In the genomic region with DNA sequence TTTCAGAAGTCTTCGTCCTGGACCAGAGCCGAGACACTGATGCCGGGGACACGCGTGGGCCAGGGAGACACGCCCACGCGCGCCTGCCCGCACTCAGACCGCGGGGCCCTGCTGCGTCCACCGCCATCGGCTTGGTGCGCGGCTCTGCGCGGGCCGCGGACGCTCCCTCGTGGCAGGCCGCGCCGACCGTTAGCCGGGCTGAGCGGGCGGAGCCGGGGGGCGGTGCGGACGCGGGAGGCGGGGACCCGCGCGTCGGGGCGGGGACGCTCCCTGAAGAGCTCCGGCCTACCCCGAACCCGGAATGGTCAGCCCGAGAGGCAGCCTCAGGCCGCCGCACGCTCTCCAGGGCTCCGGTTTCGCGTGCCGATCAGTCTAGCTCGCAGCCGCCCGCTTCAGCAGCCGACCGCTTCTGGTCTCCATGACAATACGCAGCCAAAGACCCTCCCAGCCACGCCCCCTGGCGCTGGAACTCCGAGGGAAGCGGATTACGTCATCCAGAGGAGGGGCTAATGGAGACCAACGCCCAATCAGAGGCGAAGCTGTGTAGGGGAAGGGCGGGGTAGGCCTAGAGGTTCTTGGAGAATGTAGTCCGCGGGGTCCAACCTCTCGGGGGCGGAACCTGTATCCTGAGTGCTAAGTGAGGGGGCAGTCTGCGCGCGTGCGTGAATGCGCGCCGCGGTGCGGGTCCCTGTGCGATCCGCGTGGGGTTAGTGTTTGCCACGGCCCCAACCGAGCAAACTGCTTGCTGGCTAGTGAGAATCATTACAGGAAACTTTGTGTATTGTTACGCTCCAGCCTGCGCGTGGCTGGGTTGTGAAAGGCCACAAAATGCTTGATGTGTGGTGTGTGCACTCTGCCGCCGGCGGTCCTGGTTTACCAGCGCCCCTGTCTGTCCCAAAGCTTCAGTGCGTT, we compare ENCODE assay signal across 8 mouse cellular contexts. TPM values are rescaled to one million over a fixed set of nuclear protein-coding genes. Genes with fewer than 3 reads are reported as not detected.
DNase-seq lines count a peak whose midpoint lies in the region; ATAC-seq and TF ChIP-seq lines count a peak whose summit lies in the region.

No protein-coding gene starts in this region.

- peak; percentile 95 for DNase-seq in MEL-GATA-1-ER (ENCODE audit: extremely low read depth, low read depth)
- DNase-seq in cerebellum, adult 2 months, result peak; percentile 95
- DNase-seq in heart, postnatal 36 days, result peak; percentile 96 to 99
- peak; percentile 87 to 93 for DNase-seq in layer of hippocampus, adult 18-20 months (ENCODE audit: low spot score in 2 of 2)
- DNase-seq in lung, adult 18-20 months, result peak; percentile 98

- peak overlapping the region; percentile 48 for H3K9ac ChIP-seq in forebrain, embryonic 16.5 days (replicated peaks; ENCODE audit: low read depth, low read length)
- peak overlapping the region; percentile 48 for H3K9ac ChIP-seq in neural tube, embryonic 14.5 days (replicated peaks; ENCODE audit: low read depth, low read length)

- H3K4me1 ChIP-seq in cerebellum, adult 2 months (ENCODE audit: control insufficient read depth, insufficient read depth, low read length), result peaks cover 6% of the 10 kb centered on the region; the same call in 1 of the 2 replicates
- H3K4me1 ChIP-seq in forebrain, embryonic 16.5 days (replicated peaks; ENCODE audit: control insufficient read depth, insufficient read depth, low read length), result peaks cover 37% of the 10 kb centered on the region
- H3K4me1 ChIP-seq in neural tube, embryonic 14.5 days (ENCODE audit: control insufficient read depth, insufficient read depth, low read length), result peaks cover 12% of the 10 kb centered on the region; the same call in 1 of the 2 replicates
- H3K4me1 ChIP-seq in testis, adult 2 months (ENCODE audit: control insufficient read depth, insufficient read depth, low read length), result peaks cover 28% of the 10 kb centered on the region

- H3K36me3 ChIP-seq in forebrain, embryonic 16.5 days (ENCODE audit: control insufficient read depth, insufficient read depth), result no peaks in the 10 kb centered on the region
- H3K36me3 ChIP-seq in neural tube, embryonic 14.5 days (ENCODE audit: control insufficient read depth, insufficient read depth, low read length), result no peaks in the 10 kb centered on the region
- no peaks in the 10 kb centered on the region for H3K36me3 ChIP-seq in testis, adult 2 months (ENCODE audit: control insufficient read depth, insufficient read depth, low read length)

- TF ChIP-seq POLR2A in cerebellum, adult 2 months (IDR thresholded peaks at IDR 0.05; ENCODE audit: borderline replicate concordance, insufficient read depth, low read length), result no peak
- TF ChIP-seq POLR2A in testis, adult 2 months (IDR thresholded peaks at IDR 0.05; ENCODE audit: control insufficient read depth, low read depth, low read length), result peak; percentile 77

- H3K9me3 ChIP-seq in forebrain, embryonic 16.5 days (ENCODE audit: control insufficient read depth, low read length), result no peaks in the 10 kb centered on the region
- no peaks in the 10 kb centered on the region for H3K9me3 ChIP-seq in neural tube, embryonic 14.5 days (ENCODE audit: control insufficient read depth, low read length)

- peaks cover 11% of the 10 kb centered on the region; the same call in 1 of the 2 replicates for H3K27me3 ChIP-seq in cerebellum, adult 2 months (ENCODE audit: control insufficient read depth, insufficient read depth, low read length)
- peaks cover 61% of the 10 kb centered on the region for H3K27me3 ChIP-seq in forebrain, embryonic 16.5 days (replicated peaks; ENCODE audit: control insufficient read depth, insufficient read depth, low read length)
- peaks cover 20% of the 10 kb centered on the region; the same call in 1 of the 2 replicates for H3K27me3 ChIP-seq in neural tube, embryonic 14.5 days (ENCODE audit: control insufficient read depth, insufficient read depth, low read length)
- H3K27me3 ChIP-seq in testis, adult 2 months (ENCODE audit: control insufficient read depth, insufficient read depth, low read length), result no peaks in the 10 kb centered on the region; the same call in none of the 2 replicates

- H3K4me2 ChIP-seq in forebrain, embryonic 16.5 days (ENCODE audit: low read length), result peak overlapping the region; percentile 85
- H3K4me2 ChIP-seq in neural tube, embryonic 14.5 days (ENCODE audit: low read depth, low read length), result peak overlapping the region; percentile 78

- 0 out of 2 replicates have a peak, but pooled peaks have one; percentile 18 for TF ChIP-seq CTCF in cerebellum, adult 2 months (IDR thresholded peaks at IDR 0.05; ENCODE audit: borderline replicate concordance, insufficient read depth, low read depth, low read length)
- TF ChIP-seq CTCF in testis, adult 2 months (IDR thresholded peaks at IDR 0.05; ENCODE audit: control insufficient read depth, insufficient read depth, insufficient replicate concordance, low read depth, low read length), result peak; percentile 17; the same call in 1 of the 2 replicates

- WGBS in cerebellum, adult 2 months, result under 1% methylated on average over 85 of the region's 93 CpGs
- WGBS in forebrain, embryonic 16.5 days, result under 1% methylated on average over 85 of the region's 93 CpGs
- WGBS in neural tube, embryonic 14.5 days, result under 1% methylated on average over 77 of the region's 93 CpGs

- H3K27ac ChIP-seq in cerebellum, adult 2 months (ENCODE audit: insufficient read depth, low read length), result no peak overlapping the region
- peak overlapping the region; percentile 16; the same call in 1 of the 2 replicates for H3K27ac ChIP-seq in forebrain, embryonic 16.5 days (ENCODE audit: low read length)
- peak overlapping the region; percentile 66; the same call in 1 of the 2 replicates for H3K27ac ChIP-seq in neural tube, embryonic 14.5 days (ENCODE audit: low read depth, low read length)
- H3K27ac ChIP-seq in testis, adult 2 months (ENCODE audit: control insufficient read depth, insufficient read depth, low read depth, low read length), result peak overlapping the region; percentile 92

- peak; percentile 96 for ATAC-seq in forebrain, embryonic 16.5 days
- ATAC-seq in neural tube, embryonic 14.5 days (ENCODE audit: low read depth), result peak; percentile 93

- intact Hi-C loops in heart, postnatal 36 days (cut with DNase I), result loop anchor here (1.0 to 10.0 kb wide), 6 partner anchors 389 to 1161 kb away; a partner anchor contains a TSS

- peak overlapping the region; percentile 77 for H3K4me3 ChIP-seq in cerebellum, adult 2 months (replicated peaks; ENCODE audit: insufficient read depth, low read depth, low read length)
- peak overlapping the region; percentile 59 for H3K4me3 ChIP-seq in forebrain, embryonic 16.5 days (replicated peaks; ENCODE audit: low read length)
- H3K4me3 ChIP-seq in neural tube, embryonic 14.5 days (ENCODE audit: low read depth, low read length), result peak overlapping the region; percentile 55
- peak overlapping the region; percentile 95 for H3K4me3 ChIP-seq in testis, adult 2 months (ENCODE audit: control insufficient read depth, low read depth, low read length)

RNA-seq across cellular contexts. Expression of a gene that starts 1.5 kb away (rescaled TPM):
- polyA plus RNA-seq in cerebellum, adult 2 months (2012; rRNA removed), result 4.5 and 4.7 TPM in 2 replicates
- polyA plus RNA-seq in forebrain, embryonic 16.5 days (2015; fragmentation: Nextera tagmentation; extraction: Ambion mirVana), result 0.30 and 0.45 TPM in 2 replicates
- total RNA-seq in heart, postnatal 36 days (2021), result 10 to 100 TPM; 10.2 to 12.9 TPM
- under 1 TPM in 1 of 2 experiments, not detected in 1; 0.32 TPM for total RNA-seq in layer of hippocampus, adult 18-20 months (2021)
- 5.7 and 6.3 TPM in 2 replicates for polyA plus RNA-seq in neural tube, embryonic 14.5 days (2014; fragmentation: Nextera tagmentation; extraction: Ambion mirVana)
- polyA plus RNA-seq in testis, adult 2 months (2012; rRNA removed), result 7.5 and 8.7 TPM in 2 replicates
